Mouse (Mus musculus): Measurements from ENCODE around the gene Slamf8. TPM values are rescaled to one million over a fixed set of nuclear protein-coding genes. Genes with fewer than 3 reads are reported as not detected.
A peak's percentile ranks its signal among the peaks of the same experiment; 100 is the strongest.

Gene Slamf8
- 0.11 and 0.25 TPM in 2 replicates for polyA plus RNA-seq (2015; fragmentation: Nextera tagmentation; extraction: Ambion mirVana)

- H3K4me2 ChIP-seq (replicated peaks) = no peak within 1 kb of the TSS
- no peak within 1 kb of the TSS for H3K4me3 ChIP-seq
- peaks cover 10% of the 10 kb centered on the region for H3K4me1 ChIP-seq
- H3K9me3 ChIP-seq = no peaks in the 10 kb centered on the region
- no peaks in the 10 kb centered on the region for H3K36me3 ChIP-seq
- 79% methylated on average over 7 of the region's 7 CpGs for WGBS
- no peak within 1 kb of the TSS for H3K27ac ChIP-seq
- peaks cover 11% of the 10 kb centered on the region for H3K27me3 ChIP-seq
- H3K9ac ChIP-seq = no peak within 1 kb of the TSS
- ATAC-seq (ENCODE audit: low FRiP score, low read depth) = no peak
Observed at GRCm38 (mm10) chr1:172590385-172590784, at the start of gene Slamf8. Gene Slamf8, minus strand, starts transcription at chr1:172590568.

GRCm38 (mm10) chr1:172638781-172639180 is 48.4 kb upstream of the Slamf8 start:
- Histone ChIP-seq H3K9me3 (no peaks in the 10 kb centered on the region), H3K4me3 (no peak overlapping the region), H3K4me2 (replicated peaks) (no peak overlapping the region), H3K4me1 (peaks cover 6% of the 10 kb centered on the region; the same call in 1 of the 2 replicates), H3K9ac (no peak overlapping the region), H3K27ac (no peak overlapping the region), H3K27me3 (peaks cover 4% of the 10 kb centered on the region), H3K36me3 (no peaks in the 10 kb centered on the region)
- ATAC-seq (ENCODE audit: low FRiP score, low read depth) = no peak
- WGBS = 43% methylated on average over 2 of the region's 2 CpGs

- Histone ChIP-seq H3K4me1 (peaks cover 6% of the 10 kb centered on the region; the same call in 1 of the 2 replicates), H3K4me3 (no peak overlapping the region), H3K4me2 (replicated peaks) (no peak overlapping the region), H3K27ac (no peak overlapping the region), H3K9ac (no peak overlapping the region), H3K9me3 (no peaks in the 10 kb centered on the region), H3K36me3 (no peaks in the 10 kb centered on the region), H3K27me3 (peaks cover 4% of the 10 kb centered on the region)
- 69% methylated on average over 4 of the region's 4 CpGs for WGBS
- ATAC-seq (ENCODE audit: low FRiP score, low read depth) = no peak
Observed at GRCm38 (mm10) chr1:172637801-172638200, 47.4 kb upstream of the Slamf8 start.

GRCm38 (mm10) chr1:172636266-172636665 is 45.9 kb upstream of the Slamf8 start:
- 90% methylated on average over 5 of the region's 5 CpGs for WGBS
- Histone ChIP-seq H3K4me1 (peaks cover 6% of the 10 kb centered on the region; the same call in 1 of the 2 replicates), H3K27me3 (peaks cover 4% of the 10 kb centered on the region), H3K4me3 (no peak overlapping the region), H3K9ac (no peak overlapping the region), H3K36me3 (no peaks in the 10 kb centered on the region), H3K4me2 (replicated peaks) (no peak overlapping the region), H3K9me3 (no peaks in the 10 kb centered on the region), H3K27ac (no peak overlapping the region)
- ATAC-seq (ENCODE audit: low FRiP score, low read depth) = no peak

GRCm38 (mm10) chr1:172635258-172635657 is 44.9 kb upstream of the Slamf8 start:
- no peak overlapping the region for H3K27ac ChIP-seq
- peaks cover 6% of the 10 kb centered on the region; the same call in 1 of the 2 replicates for H3K4me1 ChIP-seq
- H3K36me3 ChIP-seq = no peaks in the 10 kb centered on the region
- no peaks in the 10 kb centered on the region for H3K9me3 ChIP-seq
- no peak overlapping the region for H3K4me2 ChIP-seq (replicated peaks)
- peaks cover 4% of the 10 kb centered on the region for H3K27me3 ChIP-seq
- no peak overlapping the region for H3K4me3 ChIP-seq
- H3K9ac ChIP-seq = no peak overlapping the region
- ATAC-seq (ENCODE audit: low FRiP score, low read depth) = no peak
- WGBS = 53% methylated on average over 4 of the region's 4 CpGs

- no peaks in the 10 kb centered on the region for H3K36me3 ChIP-seq
- peaks cover 17% of the 10 kb centered on the region for H3K4me1 ChIP-seq
- 89% methylated on average over 2 of the region's 2 CpGs for WGBS
- no peak for ATAC-seq (ENCODE audit: low FRiP score, low read depth)
- no peak overlapping the region for H3K27ac ChIP-seq
- H3K4me3 ChIP-seq = no peak overlapping the region
- no peak overlapping the region for H3K4me2 ChIP-seq (replicated peaks)
- no peak overlapping the region for H3K9ac ChIP-seq
- H3K9me3 ChIP-seq = no peaks in the 10 kb centered on the region
- peaks cover 4% of the 10 kb centered on the region; the same call in 1 of the 2 replicates for H3K27me3 ChIP-seq
Observed at GRCm38 (mm10) chr1:172634136-172634535, 43.8 kb upstream of the Slamf8 start.

GRCm38 (mm10) chr1:172632451-172633326 is 42.3 kb upstream of the Slamf8 start, which contains the start of gene Dusp23:
Gene Dusp23, minus strand, starts transcription at chr1:172632962.
- Histone ChIP-seq H3K4me3 (peak within 1 kb of the TSS; percentile 59), H3K9ac (peak within 1 kb of the TSS; percentile 71), H3K27ac (peak within 1 kb of the TSS; percentile 77), H3K36me3 (no peaks in the 10 kb centered on the region), H3K27me3 (peaks cover 4% of the 10 kb centered on the region; the same call in 1 of the 2 replicates), H3K4me1 (peaks cover 12% of the 10 kb centered on the region; the same call in 1 of the 2 replicates), H3K9me3 (no peaks in the 10 kb centered on the region), H3K4me2 (replicated peaks) (peak within 1 kb of the TSS; percentile 70)
- 0% methylated on average over 53 of the region's 53 CpGs for WGBS
- peak; percentile 97 for ATAC-seq (ENCODE audit: low FRiP score, low read depth)

GRCm38 (mm10) chr1:172631721-172632120 is 41.4 kb upstream of the Slamf8 start:
- peak overlapping the region; percentile 70; the same call in 1 of the 2 replicates for H3K4me2 ChIP-seq (replicated peaks)
- H3K27me3 ChIP-seq = peaks cover 4% of the 10 kb centered on the region; the same call in 1 of the 2 replicates
- peaks cover 12% of the 10 kb centered on the region; the same call in 1 of the 2 replicates for H3K4me1 ChIP-seq
- no peak overlapping the region for H3K9ac ChIP-seq
- WGBS = 88% methylated on average over 5 of the region's 5 CpGs
- H3K36me3 ChIP-seq = no peaks in the 10 kb centered on the region
- no peak for ATAC-seq (ENCODE audit: low FRiP score, low read depth)
- peaks cover under 1% of the 10 kb centered on the region; the same call in 1 of the 2 replicates for H3K9me3 ChIP-seq
- H3K27ac ChIP-seq = no peak overlapping the region
- H3K4me3 ChIP-seq = no peak overlapping the region

- H3K4me2 ChIP-seq (replicated peaks) = no peak overlapping the region
- peaks cover 12% of the 10 kb centered on the region; the same call in 1 of the 2 replicates for H3K4me1 ChIP-seq
- H3K9ac ChIP-seq = no peak overlapping the region
- 35% methylated on average over 7 of the region's 7 CpGs for WGBS
- no peak for ATAC-seq (ENCODE audit: low FRiP score, low read depth)
- H3K27me3 ChIP-seq = peaks cover under 1% of the 10 kb centered on the region; the same call in 1 of the 2 replicates
- H3K9me3 ChIP-seq = peaks cover 4% of the 10 kb centered on the region; the same call in 1 of the 2 replicates
- H3K27ac ChIP-seq = no peak overlapping the region
- H3K36me3 ChIP-seq = no peaks in the 10 kb centered on the region
- H3K4me3 ChIP-seq = no peak overlapping the region
Observed at GRCm38 (mm10) chr1:172629831-172630230, 39.5 kb upstream of the Slamf8 start.

- Histone ChIP-seq H3K9me3 (peaks cover 4% of the 10 kb centered on the region; the same call in 1 of the 2 replicates), H3K9ac (no peak overlapping the region), H3K27me3 (no peaks in the 10 kb centered on the region), H3K36me3 (no peaks in the 10 kb centered on the region), H3K27ac (no peak overlapping the region), H3K4me3 (no peak overlapping the region), H3K4me1 (peaks cover 12% of the 10 kb centered on the region; the same call in 1 of the 2 replicates), H3K4me2 (replicated peaks) (no peak overlapping the region)
- WGBS = 98% methylated on average over 3 of the region's 3 CpGs
- no peak for ATAC-seq (ENCODE audit: low FRiP score, low read depth)
Observed at GRCm38 (mm10) chr1:172626306-172626705, 35.9 kb upstream of the Slamf8 start.

- H3K9me3 ChIP-seq = peaks cover 4% of the 10 kb centered on the region; the same call in 1 of the 2 replicates
- no peak for ATAC-seq (ENCODE audit: low FRiP score, low read depth)
- 35% methylated on average over 3 of the region's 3 CpGs for WGBS
Observed at GRCm38 (mm10) chr1:172624081-172624480, 33.7 kb upstream of the Slamf8 start.

GRCm38 (mm10) chr1:172623599-172623998 is 33.2 kb upstream of the Slamf8 start:
- no peak overlapping the region for H3K27ac ChIP-seq
- H3K36me3 ChIP-seq = no peaks in the 10 kb centered on the region
- 54% methylated on average over 5 of the region's 5 CpGs for WGBS
- no peak overlapping the region for H3K9ac ChIP-seq
- H3K9me3 ChIP-seq = peaks cover 4% of the 10 kb centered on the region; the same call in 1 of the 2 replicates
- no peak overlapping the region for H3K4me3 ChIP-seq
- ATAC-seq (ENCODE audit: low FRiP score, low read depth) = no peak
- H3K27me3 ChIP-seq = peaks cover 11% of the 10 kb centered on the region
- no peak overlapping the region for H3K4me2 ChIP-seq (replicated peaks)
- H3K4me1 ChIP-seq = no peaks in the 10 kb centered on the region

More at GRCm38 (mm10) chr1:172624081-172624480, 33.7 kb upstream of the Slamf8 start:
- Histone ChIP-seq H3K27me3 (peaks cover 11% of the 10 kb centered on the region), H3K4me2 (replicated peaks) (no peak overlapping the region), H3K27ac (no peak overlapping the region), H3K9ac (no peak overlapping the region), H3K4me3 (no peak overlapping the region), H3K36me3 (no peaks in the 10 kb centered on the region), H3K4me1 (0 out of 2 replicates have a peak, but pooled peaks cover under 1% of the 10 kb centered on the region)

All from limb, embryonic 13.5 days (tissue).